Mouse (Mus musculus) testis, adult 2 months (tissue): Measurements from ENCODE around the gene Gm17581. TPM values are rescaled to one million over a fixed set of nuclear protein-coding genes. Genes with fewer than 3 reads are reported as not detected.
"Not testable (repeated sequence)": the region's sequence is repeated elsewhere in the genome, so short reads cannot be mapped to it uniquely, and the experiment has no call there.

Experiments
- H3K27ac ChIP-seq: fragments of 200-500 bp; 2 replicates; pipeline ENCODE4 v1.5.1; 2012; ENCODE audit warnings: low read depth, low read length; ENCODE audit not compliant: control insufficient read depth, insufficient read depth
- H3K27me3 ChIP-seq: fragments of 200-500 bp; 2 replicates; pipeline ENCODE4 v1.6.1; 2012; ENCODE audit warnings: mild to moderate bottlenecking, low read length, moderate library complexity; ENCODE audit not compliant: control insufficient read depth, insufficient read depth
- H3K36me3 ChIP-seq: fragments of 200-500 bp; 2 replicates; pipeline ENCODE4 v1.6.1; 2012; ENCODE audit warnings: mild to moderate bottlenecking, low read length; ENCODE audit not compliant: control insufficient read depth, insufficient read depth
- H3K4me1 ChIP-seq: fragments of 200-500 bp; 2 replicates; pipeline ENCODE4 v1.6.1; 2012; ENCODE audit warnings: low read length; ENCODE audit not compliant: control insufficient read depth, insufficient read depth
- H3K4me3 ChIP-seq: fragments of 200-500 bp; 2 replicates; pipeline ENCODE4 v1.5.1; 2012; ENCODE audit warnings: low read depth, mild to moderate bottlenecking, low read length, moderate library complexity, mixed read lengths; ENCODE audit not compliant: control insufficient read depth
- CTCF ChIP-seq: fragments of 200-500 bp; IDR thresholded peaks from 2 replicates; pipeline ENCODE4 v1.5.1; 2012; ENCODE audit warnings: low read depth, mild to moderate bottlenecking, inconsistent platforms, low read length, moderate library complexity; ENCODE audit not compliant: control insufficient read depth, insufficient read depth, insufficient replicate concordance
- POLR2A ChIP-seq: fragments of 200-500 bp; IDR thresholded peaks from 2 replicates; pipeline ENCODE4 v1.6.1; 2012; ENCODE audit warnings: low read depth, mild to moderate bottlenecking, inconsistent platforms, low read length, moderate library complexity; ENCODE audit not compliant: control insufficient read depth
- polyA plus RNA-seq: library from polyadenylated mRNA; depleted of rRNA; stranded (reverse); fragments of >200 nt; gene quantifications from 2 replicates; pipeline ENCODE4 v1.2.3, GENCODE M21; 2012

Gm17581 gene
- polyA plus RNA-seq, 1 experiment = not detected

DNA sequence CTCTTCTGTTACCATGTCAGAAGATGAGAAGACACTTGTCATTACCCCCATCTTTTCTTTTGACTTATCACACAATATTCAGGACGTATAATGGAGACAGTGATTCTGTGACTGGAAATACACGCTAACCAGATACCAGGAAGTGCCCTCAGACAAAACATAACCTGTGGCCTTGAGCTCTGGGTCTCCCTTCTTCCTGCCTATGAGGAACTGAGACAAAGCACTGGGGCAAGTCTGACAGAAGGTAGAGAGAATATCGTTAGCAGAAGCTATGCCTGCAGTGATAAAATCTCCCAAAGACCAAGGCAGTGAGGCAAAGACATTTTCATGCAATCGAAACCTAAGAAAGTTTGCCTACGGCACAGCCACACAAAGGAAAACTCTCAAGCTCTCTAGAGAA is 15.1 kb downstream of the Gm17581 start:
- H3K27me3 ChIP-seq = no peaks in the 10 kb centered on the region
- no peaks in the 10 kb centered on the region for H3K4me1 ChIP-seq
- H3K4me3 ChIP-seq = no peak overlapping the region
- H3K36me3 ChIP-seq = no peaks in the 10 kb centered on the region; the same call in 1 of the 2 replicates
- TF ChIP-seq CTCF (no peak), POLR2A (no peak)
- H3K27ac ChIP-seq = no peak overlapping the region

DNA sequence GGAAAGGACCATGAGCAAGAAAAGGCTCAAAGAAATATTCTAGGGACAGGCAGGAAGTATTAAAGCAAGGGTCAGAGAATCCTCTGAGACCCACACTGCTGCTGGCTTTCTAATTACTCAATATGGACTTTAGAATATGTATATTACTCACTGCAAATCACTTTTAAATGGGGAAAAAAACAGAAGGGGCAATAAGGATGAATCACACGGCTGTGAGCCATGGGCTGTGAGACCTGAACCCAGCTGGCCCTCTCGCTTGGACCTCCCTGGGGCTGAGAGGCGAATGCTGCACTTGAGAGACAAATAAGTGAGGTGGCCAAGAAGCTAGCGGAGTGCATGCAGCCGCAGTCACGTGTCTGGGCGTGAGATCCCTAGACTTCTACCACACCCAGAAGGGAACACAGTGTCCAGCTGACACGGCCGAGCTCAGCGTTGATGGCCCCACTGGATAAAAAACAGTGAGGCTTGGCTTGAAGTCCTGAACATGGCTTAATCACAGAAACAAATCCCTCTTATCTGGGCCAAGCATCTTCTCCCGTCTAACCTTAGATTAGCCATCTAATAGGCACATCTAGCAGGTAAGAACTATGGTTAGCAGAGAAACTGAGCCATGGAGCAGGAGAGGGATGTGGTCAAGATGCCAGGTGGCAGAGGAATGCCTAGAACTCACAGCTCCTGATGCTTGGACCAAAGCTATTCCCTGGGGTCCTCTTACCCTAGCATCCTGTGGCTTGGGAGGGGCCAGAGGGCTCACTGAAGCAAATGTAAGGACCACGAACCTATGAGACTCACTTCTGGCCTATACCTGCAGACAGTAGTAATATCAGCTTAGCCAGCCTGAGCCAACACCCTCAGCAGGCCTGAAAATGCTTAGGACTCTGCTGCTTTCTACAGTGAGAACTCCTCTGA is 18.3 kb downstream of the Gm17581 start:
- no peaks in the 10 kb centered on the region for H3K4me1 ChIP-seq
- H3K4me3 ChIP-seq = no peak overlapping the region
- no peaks in the 10 kb centered on the region for H3K27me3 ChIP-seq
- no peaks in the 10 kb centered on the region; the same call in 1 of the 2 replicates for H3K36me3 ChIP-seq
- TF ChIP-seq POLR2A (no peak), CTCF (no peak)
- no peak overlapping the region for H3K27ac ChIP-seq

DNA sequence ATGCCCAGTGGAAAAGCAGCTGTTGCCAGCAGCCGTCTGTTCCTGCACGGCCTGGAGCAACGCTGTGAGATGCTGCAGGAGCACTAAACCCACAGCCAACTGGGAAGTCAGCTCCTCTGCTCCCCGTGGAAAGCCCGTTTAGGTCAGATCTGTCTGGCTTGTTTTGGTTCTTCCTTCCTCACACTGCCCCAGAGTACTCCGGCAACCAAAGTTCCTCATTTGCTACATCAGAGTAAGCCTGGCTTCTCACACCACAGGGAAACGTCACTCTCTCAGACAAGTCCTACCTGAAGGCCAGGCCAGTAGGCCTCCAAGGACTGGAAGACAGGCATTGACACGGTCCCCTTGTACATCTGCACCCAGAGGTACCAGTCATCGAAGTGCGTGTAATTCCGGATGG is 25.1 kb downstream of the Gm17581 start:
- no peak overlapping the region for H3K4me3 ChIP-seq
- peaks cover 1% of the 10 kb centered on the region for H3K36me3 ChIP-seq
- no peaks in the 10 kb centered on the region; the same call in 1 of the 2 replicates for H3K4me1 ChIP-seq
- H3K27me3 ChIP-seq = no peaks in the 10 kb centered on the region
- no peak overlapping the region for H3K27ac ChIP-seq
- no peak for TF ChIP-seq POLR2A
- no peak for TF ChIP-seq CTCF

DNA sequence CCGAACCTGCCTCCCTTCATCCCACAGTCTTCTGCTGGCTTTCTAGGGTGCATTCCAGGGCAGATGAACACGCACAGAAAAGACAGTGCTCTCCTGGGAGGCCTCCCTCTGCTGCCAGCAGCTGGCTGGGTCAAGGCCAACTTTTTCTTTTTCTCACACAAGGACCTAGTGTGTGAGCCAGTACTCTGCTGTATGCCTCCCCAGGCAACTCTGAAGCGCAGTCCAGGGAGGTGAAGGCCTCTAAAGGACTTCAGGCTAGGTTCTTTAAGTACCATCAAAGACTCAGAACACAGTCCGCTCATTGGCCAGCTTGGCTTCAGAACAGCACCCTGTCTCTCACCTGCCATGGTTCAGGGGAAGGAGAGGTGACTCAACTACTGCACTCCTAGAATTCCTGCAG is 28.4 kb downstream of the Gm17581 start:
- Histone ChIP-seq H3K36me3 (peaks cover 1% of the 10 kb centered on the region), H3K4me1 (no peaks in the 10 kb centered on the region; the same call in 1 of the 2 replicates), H3K4me3 (no peak overlapping the region), H3K27ac (no peak overlapping the region), H3K27me3 (no peaks in the 10 kb centered on the region)
- TF ChIP-seq CTCF (no peak), POLR2A (no peak)

DNA sequence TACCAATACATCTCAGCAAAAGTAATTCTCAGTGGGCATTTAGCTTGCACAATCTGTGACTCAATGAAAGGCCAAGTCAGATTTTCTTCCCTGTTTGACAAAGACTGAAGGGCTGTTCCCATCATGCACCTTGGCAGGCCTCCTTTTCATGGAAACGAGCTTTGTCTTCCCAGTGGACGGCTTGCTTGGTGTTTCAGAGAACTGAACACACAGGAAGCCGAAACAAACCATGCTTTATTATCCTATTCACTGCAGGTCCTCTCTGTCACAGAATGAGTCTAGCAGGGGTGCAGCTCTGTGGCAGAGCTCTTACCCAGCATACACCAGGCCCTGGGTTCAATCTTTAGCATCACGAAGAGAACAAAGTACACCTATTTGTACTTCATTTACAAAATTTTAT is 32.0 kb downstream of the Gm17581 start:
- Histone ChIP-seq H3K27ac (no peak overlapping the region), H3K4me3 (no peak overlapping the region), H3K36me3 (peaks cover 3% of the 10 kb centered on the region), H3K4me1 (no peaks in the 10 kb centered on the region; the same call in 1 of the 2 replicates), H3K27me3 (no peaks in the 10 kb centered on the region)
- no peak for TF ChIP-seq CTCF
- TF ChIP-seq POLR2A = no peak

DNA sequence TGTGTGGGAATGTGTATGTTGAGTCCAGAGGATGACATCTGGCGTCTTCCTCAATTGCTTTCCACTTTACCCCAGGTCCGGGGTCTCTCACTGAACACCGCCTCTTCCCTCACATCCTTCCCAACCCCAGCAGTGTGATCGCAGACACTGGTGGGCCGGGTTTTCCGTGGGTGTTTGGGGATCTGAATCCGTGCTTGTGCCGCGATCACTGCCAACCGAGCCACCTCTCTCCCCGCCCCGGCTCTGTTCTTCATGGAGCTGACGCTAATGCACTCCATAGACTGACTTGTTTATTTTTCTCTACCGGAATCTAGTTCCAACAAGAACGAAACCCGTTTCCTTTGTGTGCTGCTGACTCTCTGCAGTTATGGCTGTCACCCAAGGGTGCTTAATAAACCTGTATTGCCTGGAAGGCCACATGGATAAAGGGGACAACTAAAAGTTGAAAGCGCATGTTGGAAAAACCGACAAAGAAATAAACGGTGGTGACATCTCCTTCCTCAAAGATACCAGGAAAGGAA is 34.2 kb downstream of the Gm17581 start:
- peaks cover 3% of the 10 kb centered on the region for H3K36me3 ChIP-seq
- TF ChIP-seq CTCF (no peak), POLR2A (no peak)
- no peak overlapping the region for H3K27ac ChIP-seq
- no peaks in the 10 kb centered on the region for H3K27me3 ChIP-seq
- H3K4me3 ChIP-seq = no peak overlapping the region
- H3K4me1 ChIP-seq = no peaks in the 10 kb centered on the region

DNA sequence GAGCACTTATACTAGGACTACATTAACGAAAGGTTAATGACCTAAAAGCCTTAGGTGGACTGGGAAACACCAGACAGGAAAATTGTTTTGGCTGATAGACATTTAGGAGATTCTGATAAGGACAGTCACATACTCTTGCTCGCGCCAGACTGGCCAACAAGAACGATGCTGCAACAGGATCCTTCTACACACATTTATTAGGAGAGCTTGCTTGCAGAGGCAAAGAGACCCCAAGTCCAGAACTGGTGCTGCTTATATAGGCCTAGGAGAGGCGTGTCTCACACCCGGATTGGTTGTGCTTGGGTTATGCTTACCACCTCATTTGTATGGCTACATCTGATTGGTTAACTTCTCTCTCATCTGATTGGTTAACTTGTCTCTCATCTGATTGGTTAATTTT is 37.2 kb downstream of the Gm17581 start:
- H3K4me1 ChIP-seq, H3K4me3 ChIP-seq, H3K27me3 ChIP-seq, H3K27ac ChIP-seq, H3K36me3 ChIP-seq: not testable (repeated sequence)

DNA sequence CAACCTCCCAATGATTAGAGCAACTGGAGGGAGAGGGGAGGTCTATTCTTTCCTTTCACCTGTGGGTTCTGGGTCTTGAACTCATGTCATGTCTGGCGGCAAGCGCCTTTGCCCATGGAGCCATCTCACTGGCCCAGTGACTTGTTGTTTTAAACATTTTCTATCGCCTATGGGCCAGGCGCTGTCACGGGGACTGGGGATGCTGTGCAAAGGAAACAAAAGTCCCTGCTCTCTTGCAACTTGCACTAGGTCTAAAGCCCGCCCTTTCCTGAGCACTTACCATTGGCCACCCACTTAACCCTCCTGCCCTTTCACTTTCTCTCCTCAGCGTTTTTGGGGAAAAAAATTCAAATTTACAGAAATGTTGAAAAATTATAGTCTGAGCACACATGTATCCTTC is 38.8 kb downstream of the Gm17581 start:
- no peaks in the 10 kb centered on the region for H3K27me3 ChIP-seq
- TF ChIP-seq CTCF = no peak
- no peak for TF ChIP-seq POLR2A
- H3K27ac ChIP-seq = no peak overlapping the region
- no peaks in the 10 kb centered on the region for H3K36me3 ChIP-seq
- H3K4me1 ChIP-seq = no peaks in the 10 kb centered on the region
- H3K4me3 ChIP-seq = no peak overlapping the region
